Mouse (Mus musculus): ENCODE measurements around the gene Pcolce. TPM values are rescaled to one million over a fixed set of nuclear protein-coding genes. Genes with fewer than 3 reads are reported as not detected.
A peak's percentile ranks its signal among the peaks of the same experiment; 100 is the strongest.

Gene Pcolce
- polyA plus RNA-seq, 1 experiment from 2014 or later = 75.5 TPM

DNA sequence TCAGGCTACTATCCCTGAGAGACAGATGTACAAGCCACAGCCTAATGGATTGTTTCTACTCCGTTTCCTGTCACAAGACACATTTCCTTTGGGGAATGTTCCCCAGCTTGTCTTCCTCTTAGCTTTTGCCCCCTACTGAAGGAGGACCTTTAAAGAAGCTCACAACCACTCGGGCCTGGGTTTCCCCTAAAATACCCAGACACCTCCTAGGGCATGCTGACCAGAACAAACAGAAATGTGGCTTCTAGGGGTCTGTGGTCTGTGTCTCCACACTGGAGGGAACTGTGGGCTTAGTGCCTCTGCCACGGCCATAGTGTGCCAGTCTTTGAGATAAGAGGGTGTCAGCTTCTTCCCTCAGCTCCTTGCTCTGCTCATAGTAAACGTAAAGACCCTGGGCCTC, 18.0 kb upstream of the Pcolce start:
- Histone ChIP-seq H3K4me2 (ENCODE audit: low read depth) (no peak overlapping the region), H3K27ac (ENCODE audit: low read depth, low read length) (no peak overlapping the region), H3K36me3 (ENCODE audit: control insufficient read depth, insufficient read depth, low read length) (peaks cover 3% of the 10 kb centered on the region), H3K9ac (ENCODE audit: low read length) (peak overlapping the region; percentile 10; the same call in 1 of the 2 replicates), H3K9me3 (ENCODE audit: control insufficient read depth, low read length) (no peaks in the 10 kb centered on the region), H3K27me3 (ENCODE audit: control insufficient read depth, insufficient read depth, low read length) (no peaks in the 10 kb centered on the region), H3K4me3 (ENCODE audit: low read depth, low read length) (no peak overlapping the region), H3K4me1 (ENCODE audit: control insufficient read depth, insufficient read depth, low read length) (peaks cover 20% of the 10 kb centered on the region)
- no peak for ATAC-seq (ENCODE audit: insufficient read depth, low FRiP score, low TSS enrichment)
- DNase-seq (ENCODE audit: low spot score) = no peak
- 60% methylated on average over 4 of the region's 4 CpGs for WGBS

DNA sequence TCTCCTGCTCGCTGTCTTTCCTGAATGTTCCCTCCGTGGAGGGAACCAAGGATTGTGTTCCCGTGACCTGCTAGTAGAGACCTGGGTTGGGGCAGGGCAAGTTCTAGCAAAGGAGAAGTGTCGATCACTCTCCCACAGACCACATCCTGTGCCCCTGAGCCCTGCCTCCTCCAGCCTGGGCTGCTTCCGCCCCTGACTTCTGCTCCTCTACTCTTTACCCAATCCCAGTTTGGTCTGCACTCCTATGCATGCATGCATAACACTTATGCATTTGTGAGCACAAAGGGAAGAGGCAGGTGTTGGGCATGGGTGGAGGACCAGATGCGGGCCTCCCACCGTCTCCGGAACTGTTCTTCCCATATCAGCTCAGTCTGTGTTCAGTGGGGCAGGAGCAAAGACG, 17.6 kb upstream of the Pcolce start:
- no peaks in the 10 kb centered on the region for H3K27me3 ChIP-seq (ENCODE audit: control insufficient read depth, insufficient read depth, low read length)
- no peak for ATAC-seq (ENCODE audit: insufficient read depth, low FRiP score, low TSS enrichment)
- H3K4me2 ChIP-seq (ENCODE audit: low read depth) = peak overlapping the region; percentile 82
- H3K4me1 ChIP-seq (ENCODE audit: control insufficient read depth, insufficient read depth, low read length) = peaks cover 20% of the 10 kb centered on the region
- no peak for DNase-seq (ENCODE audit: low spot score)
- H3K27ac ChIP-seq (ENCODE audit: low read depth, low read length) = no peak overlapping the region
- H3K9ac ChIP-seq (ENCODE audit: low read length) = no peak overlapping the region
- no peaks in the 10 kb centered on the region; the same call in 1 of the 2 replicates for H3K36me3 ChIP-seq (ENCODE audit: control insufficient read depth, insufficient read depth, low read length)
- H3K4me3 ChIP-seq (ENCODE audit: low read depth, low read length) = no peak overlapping the region
- H3K9me3 ChIP-seq (ENCODE audit: control insufficient read depth, low read length) = no peaks in the 10 kb centered on the region
- 67% methylated on average over 9 of the region's 9 CpGs for WGBS

DNA sequence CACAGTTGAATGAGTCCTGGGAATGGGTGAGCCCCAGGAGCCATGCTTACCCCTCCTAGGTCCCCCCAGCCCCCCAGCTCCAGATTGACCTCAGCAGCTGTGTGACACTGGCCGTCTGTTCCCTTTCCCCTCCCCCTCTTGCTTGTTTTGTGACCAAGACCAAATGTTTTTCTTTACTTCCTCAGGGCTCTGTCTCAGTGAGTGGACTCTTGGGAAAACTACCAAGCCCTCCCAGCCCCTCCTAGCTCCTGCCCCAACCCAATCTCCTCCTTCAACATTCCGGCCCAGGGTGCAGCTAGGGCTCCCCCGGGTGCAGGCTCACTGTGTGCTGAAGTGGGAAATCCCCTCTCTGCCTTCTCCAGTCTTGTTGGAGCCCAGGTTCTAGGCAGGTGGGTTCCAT, 17.0 kb upstream of the Pcolce start:
- Histone ChIP-seq H3K4me1 (ENCODE audit: control insufficient read depth, insufficient read depth, low read length) (peaks cover 20% of the 10 kb centered on the region), H3K4me3 (ENCODE audit: low read depth, low read length) (peak overlapping the region; percentile 91), H3K27ac (ENCODE audit: low read depth, low read length) (no peak overlapping the region), H3K9ac (ENCODE audit: low read length) (0 out of 2 replicates have a peak overlapping the region, but pooled peaks have one; percentile 8), H3K27me3 (ENCODE audit: control insufficient read depth, insufficient read depth, low read length) (no peaks in the 10 kb centered on the region), H3K36me3 (ENCODE audit: control insufficient read depth, insufficient read depth, low read length) (no peaks in the 10 kb centered on the region; the same call in 1 of the 2 replicates), H3K9me3 (ENCODE audit: control insufficient read depth, low read length) (no peaks in the 10 kb centered on the region), H3K4me2 (ENCODE audit: low read depth) (peak overlapping the region; percentile 82)
- DNase-seq (ENCODE audit: low spot score) (no peak), ATAC-seq (ENCODE audit: insufficient read depth, low FRiP score, low TSS enrichment) (no peak)
- WGBS = 31% methylated on average over 3 of the region's 3 CpGs

DNA sequence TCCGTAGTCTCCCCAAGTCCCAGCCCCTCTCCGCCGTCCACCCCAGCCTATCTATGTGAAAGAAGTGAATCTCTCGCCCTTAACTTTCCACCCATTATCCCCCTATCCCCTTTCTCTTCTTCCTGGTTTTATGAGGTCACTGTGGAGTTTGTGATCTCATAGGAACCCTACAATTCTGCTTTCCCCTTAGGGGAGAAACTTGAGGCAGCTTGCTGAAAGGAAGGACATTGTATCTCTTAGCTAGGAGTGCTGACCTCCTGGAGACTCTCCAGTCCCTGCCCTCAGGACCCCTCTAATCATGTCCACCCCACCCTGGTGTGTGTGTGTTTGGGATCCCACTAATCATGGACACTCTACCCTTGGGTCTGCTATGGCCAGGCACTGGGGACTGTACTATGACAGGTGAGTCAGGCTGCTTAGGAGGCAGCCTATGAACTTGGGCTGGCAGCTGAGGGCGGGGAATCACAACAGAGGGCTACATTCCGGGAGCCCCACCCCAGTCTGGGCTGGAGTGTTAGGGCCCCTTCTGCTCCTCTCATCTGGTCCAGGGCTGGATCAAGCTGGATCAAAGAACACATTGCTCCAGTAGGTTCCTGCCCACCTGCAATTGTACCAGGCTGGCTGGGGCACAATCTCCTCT, 16.4 kb upstream of the Pcolce start:
- H3K9ac ChIP-seq (ENCODE audit: low read length) = peak overlapping the region; percentile 83
- H3K9me3 ChIP-seq (ENCODE audit: control insufficient read depth, low read length) = no peaks in the 10 kb centered on the region
- ATAC-seq (ENCODE audit: insufficient read depth, low FRiP score, low TSS enrichment) = no peak
- no peaks in the 10 kb centered on the region for H3K27me3 ChIP-seq (ENCODE audit: control insufficient read depth, insufficient read depth, low read length)
- WGBS = 28% methylated on average over 6 of the region's 6 CpGs
- peaks cover 20% of the 10 kb centered on the region for H3K4me1 ChIP-seq (ENCODE audit: control insufficient read depth, insufficient read depth, low read length)
- DNase-seq (ENCODE audit: low spot score) = no peak
- peak overlapping the region; percentile 82 for H3K4me2 ChIP-seq (ENCODE audit: low read depth)
- peak overlapping the region; percentile 91 for H3K4me3 ChIP-seq (ENCODE audit: low read depth, low read length)
- no peak overlapping the region; the same call in 1 of the 2 replicates for H3K27ac ChIP-seq (ENCODE audit: low read depth, low read length)
- no peaks in the 10 kb centered on the region for H3K36me3 ChIP-seq (ENCODE audit: control insufficient read depth, insufficient read depth, low read length)

DNA sequence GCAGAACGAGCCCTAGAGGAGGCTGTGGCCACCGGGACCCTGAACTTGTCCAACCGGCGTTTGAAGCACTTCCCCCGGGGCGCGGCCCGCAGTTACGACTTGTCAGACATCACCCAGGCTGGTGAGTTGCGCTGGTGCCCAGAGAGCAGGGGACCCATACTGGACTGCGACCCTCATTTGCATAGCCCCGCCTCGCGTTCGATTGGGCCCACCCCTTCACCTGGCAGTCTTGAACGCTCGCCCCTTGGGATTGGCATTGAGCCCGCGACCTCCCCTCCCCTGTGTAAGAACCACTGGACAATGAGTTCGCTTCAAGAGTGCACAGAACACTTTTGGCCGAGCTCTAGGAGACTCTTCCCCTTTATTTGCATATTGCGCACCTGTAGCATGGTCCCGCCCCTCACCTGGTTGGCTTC, 15.7 kb upstream of the Pcolce start:
- peak overlapping the region; percentile 91 for H3K27ac ChIP-seq (ENCODE audit: low read depth, low read length)
- peaks cover 20% of the 10 kb centered on the region for H3K4me1 ChIP-seq (ENCODE audit: control insufficient read depth, insufficient read depth, low read length)
- H3K36me3 ChIP-seq (ENCODE audit: control insufficient read depth, insufficient read depth, low read length) = no peaks in the 10 kb centered on the region
- peak overlapping the region; percentile 82 for H3K4me2 ChIP-seq (ENCODE audit: low read depth)
- ATAC-seq (ENCODE audit: insufficient read depth, low FRiP score, low TSS enrichment) (peak; percentile 46), DNase-seq (ENCODE audit: low spot score) (no peak)
- H3K9me3 ChIP-seq (ENCODE audit: control insufficient read depth, low read length) = no peaks in the 10 kb centered on the region
- under 1% methylated on average over 23 of the region's 23 CpGs for WGBS
- peak overlapping the region; percentile 91 for H3K4me3 ChIP-seq (ENCODE audit: low read depth, low read length)
- H3K27me3 ChIP-seq (ENCODE audit: control insufficient read depth, insufficient read depth, low read length) = no peaks in the 10 kb centered on the region
- peak overlapping the region; percentile 83 for H3K9ac ChIP-seq (ENCODE audit: low read length)

DNA sequence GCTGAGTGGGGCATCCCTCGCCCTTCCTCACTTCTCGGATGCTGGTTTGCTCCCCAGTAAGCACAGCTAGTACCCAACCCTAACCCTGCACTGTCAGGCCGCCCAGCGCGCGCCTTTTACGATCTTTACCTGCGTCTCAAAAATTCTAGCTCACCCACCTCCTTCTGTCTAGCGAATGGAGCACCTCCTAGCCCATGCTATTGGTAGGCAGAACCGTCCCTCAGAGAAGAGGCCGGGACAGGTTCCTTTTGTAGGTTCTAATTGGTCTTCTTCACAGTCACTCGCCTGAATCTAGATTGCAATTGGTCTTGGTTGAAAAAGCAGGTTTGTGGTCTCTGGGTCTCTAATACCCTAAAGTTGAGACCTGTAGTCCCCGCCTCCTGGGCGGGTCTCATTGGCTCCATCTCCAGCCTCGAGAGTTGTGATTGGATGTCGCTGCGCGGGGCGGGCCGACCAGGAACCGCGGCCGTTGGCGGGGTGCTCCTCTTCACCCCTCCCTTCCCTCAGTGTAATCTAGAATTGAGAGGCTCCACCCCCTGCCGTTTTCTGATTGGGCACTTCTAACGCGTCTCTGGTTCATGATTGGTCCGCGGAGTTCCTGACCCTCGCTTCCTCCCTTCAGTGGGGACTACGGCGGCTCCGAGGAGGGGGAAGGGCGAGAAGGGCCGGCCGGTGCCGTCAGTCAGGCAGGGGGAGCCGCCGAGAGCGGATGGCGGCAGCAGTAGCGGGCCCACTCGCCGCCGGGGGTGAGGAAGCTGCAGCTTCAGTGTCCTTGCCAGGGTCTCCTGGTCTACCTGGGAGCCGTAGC, 15.1 kb upstream of the Pcolce start, which contains the start of the genes Fbxo24, Lrch4 and Gm20605:
Gene Fbxo24 (minus strand): TSS at position 505 of the 808 bp plus-strand sequence.
Gene Lrch4 (plus strand): TSS at position 624 of the 808 bp plus-strand sequence.
Gene Gm20605 (plus strand): TSS at position 678 of the 808 bp plus-strand sequence.
- no peaks in the 10 kb centered on the region for H3K27me3 ChIP-seq (ENCODE audit: control insufficient read depth, insufficient read depth, low read length)
- H3K9me3 ChIP-seq (ENCODE audit: control insufficient read depth, low read length) = no peaks in the 10 kb centered on the region
- H3K36me3 ChIP-seq (ENCODE audit: control insufficient read depth, insufficient read depth, low read length) = no peaks in the 10 kb centered on the region
- H3K27ac ChIP-seq (ENCODE audit: low read depth, low read length) = peak within 1 kb of the TSS; percentile 91
- H3K4me1 ChIP-seq (ENCODE audit: control insufficient read depth, insufficient read depth, low read length) = peaks cover 20% of the 10 kb centered on the region
- peak within 1 kb of the TSS; percentile 82 for H3K4me2 ChIP-seq (ENCODE audit: low read depth)
- peak; percentile 100 for DNase-seq (ENCODE audit: low spot score)
- WGBS = under 1% methylated on average over 46 of the region's 46 CpGs
- peak; percentile 99 for ATAC-seq (ENCODE audit: insufficient read depth, low FRiP score, low TSS enrichment)
- peak within 1 kb of the TSS; percentile 83 for H3K9ac ChIP-seq (ENCODE audit: low read length)
- peak within 1 kb of the TSS; percentile 91 for H3K4me3 ChIP-seq (ENCODE audit: low read depth, low read length)

DNA sequence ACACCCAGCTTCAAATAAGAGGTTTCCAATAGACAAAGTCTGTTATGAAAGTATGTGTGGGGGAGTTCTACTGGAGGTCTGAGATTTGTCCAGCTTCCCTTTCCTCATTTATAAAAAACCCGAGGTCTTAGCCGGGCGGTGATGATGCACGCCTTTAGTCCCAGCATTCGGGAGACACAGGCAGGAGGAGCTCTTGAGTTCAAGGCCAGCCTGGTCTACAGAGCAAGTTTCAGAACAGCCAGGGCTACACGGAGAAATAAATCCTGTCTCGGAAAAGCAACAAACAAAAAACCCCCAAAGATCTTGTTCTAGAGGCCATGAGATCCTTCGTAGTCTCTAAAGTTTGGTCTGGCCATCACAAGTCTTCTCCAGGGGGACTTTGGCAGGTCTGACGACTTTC, 14.4 kb upstream of the Pcolce start:
- DNase-seq (ENCODE audit: low spot score) (peak; percentile 31), ATAC-seq (ENCODE audit: insufficient read depth, low FRiP score, low TSS enrichment) (no peak)
- Histone ChIP-seq H3K9me3 (ENCODE audit: control insufficient read depth, low read length) (no peaks in the 10 kb centered on the region), H3K4me2 (ENCODE audit: low read depth) (peak overlapping the region; percentile 62), H3K27ac (ENCODE audit: low read depth, low read length) (peak overlapping the region; percentile 61), H3K4me1 (ENCODE audit: control insufficient read depth, insufficient read depth, low read length) (peaks cover 20% of the 10 kb centered on the region), H3K4me3 (ENCODE audit: low read depth, low read length) (peak overlapping the region; percentile 91), H3K27me3 (ENCODE audit: control insufficient read depth, insufficient read depth, low read length) (no peaks in the 10 kb centered on the region), H3K9ac (ENCODE audit: low read length) (peak overlapping the region; percentile 52), H3K36me3 (ENCODE audit: control insufficient read depth, insufficient read depth, low read length) (no peaks in the 10 kb centered on the region)
- 5% methylated on average over 9 of the region's 9 CpGs for WGBS

DNA sequence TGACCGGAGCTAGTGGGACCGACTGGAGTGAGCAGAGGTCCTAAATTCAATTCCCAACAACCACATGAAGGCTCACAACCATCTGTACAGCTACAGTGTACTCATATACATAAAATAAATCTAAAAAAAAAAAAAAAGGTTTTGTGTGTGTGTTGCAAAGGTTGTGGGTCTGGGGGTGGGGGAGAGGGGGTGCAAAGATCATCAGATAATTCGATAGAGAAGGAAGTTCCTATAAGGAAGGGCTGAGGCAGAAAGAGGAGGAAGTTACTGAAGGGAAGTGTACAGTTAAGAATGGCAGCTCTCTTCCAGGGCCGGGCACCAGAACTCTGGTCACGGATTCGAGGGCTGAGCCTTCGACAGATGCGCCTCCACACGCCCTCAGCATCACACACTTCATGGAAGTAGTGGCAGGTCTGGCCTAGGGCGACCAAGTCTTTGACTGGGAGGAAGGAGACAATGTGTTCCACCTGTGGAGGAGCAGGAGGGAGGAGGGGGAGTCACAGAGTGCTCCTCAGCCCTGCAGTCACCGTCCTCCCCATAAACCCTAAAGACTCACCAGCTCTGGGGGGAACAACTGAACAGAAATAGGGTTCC, 10.4 kb upstream of the Pcolce start:
- DNase-seq (ENCODE audit: low spot score) = no peak
- Histone ChIP-seq H3K4me2 (ENCODE audit: low read depth) (no peak overlapping the region), H3K36me3 (ENCODE audit: control insufficient read depth, insufficient read depth, low read length) (no peaks in the 10 kb centered on the region), H3K9me3 (ENCODE audit: control insufficient read depth, low read length) (no peaks in the 10 kb centered on the region), H3K27ac (ENCODE audit: low read depth, low read length) (no peak overlapping the region), H3K4me1 (ENCODE audit: control insufficient read depth, insufficient read depth, low read length) (no peaks in the 10 kb centered on the region; the same call in 1 of the 2 replicates), H3K4me3 (ENCODE audit: low read depth, low read length) (no peak overlapping the region), H3K9ac (ENCODE audit: low read length) (no peak overlapping the region), H3K27me3 (ENCODE audit: control insufficient read depth, insufficient read depth, low read length) (no peaks in the 10 kb centered on the region)
- 84% methylated on average over 11 of the region's 11 CpGs for WGBS
- ATAC-seq (ENCODE audit: insufficient read depth, low FRiP score, low TSS enrichment) = no peak
